Mouse (Mus musculus) 3T3-L1 (cell line): Measurements from ENCODE around the gene Cap2.
A peak's percentile ranks its signal among the peaks of the same experiment; 100 is the strongest.

Experiments
- DNase-seq: peaks from one replicate; pipeline ENCODE4 v3.0.0-alpha.2; 2015; ENCODE audit warnings: low read depth, low spot score

The Cap2 gene

DNA sequence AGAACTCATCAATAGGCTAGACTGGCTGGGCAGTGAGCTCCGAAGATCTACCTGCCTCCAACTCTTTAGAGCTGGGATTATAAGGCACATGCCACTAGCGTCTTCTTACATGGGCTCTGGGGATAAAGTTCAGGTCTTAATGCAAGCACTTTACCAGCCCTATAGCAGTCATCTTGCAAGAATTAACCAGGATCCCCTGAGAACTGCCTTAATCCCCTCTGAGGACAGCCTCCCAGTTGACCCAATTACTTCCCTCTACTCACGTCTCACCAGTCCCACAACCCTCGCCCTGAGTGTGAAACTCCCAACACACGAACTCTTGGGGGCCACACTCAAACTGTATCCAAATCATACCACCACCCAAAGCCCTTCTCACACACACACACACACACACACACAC lies 64.3 kb downstream of the Cap2 start:
- DNase-seq: no peak

DNA sequence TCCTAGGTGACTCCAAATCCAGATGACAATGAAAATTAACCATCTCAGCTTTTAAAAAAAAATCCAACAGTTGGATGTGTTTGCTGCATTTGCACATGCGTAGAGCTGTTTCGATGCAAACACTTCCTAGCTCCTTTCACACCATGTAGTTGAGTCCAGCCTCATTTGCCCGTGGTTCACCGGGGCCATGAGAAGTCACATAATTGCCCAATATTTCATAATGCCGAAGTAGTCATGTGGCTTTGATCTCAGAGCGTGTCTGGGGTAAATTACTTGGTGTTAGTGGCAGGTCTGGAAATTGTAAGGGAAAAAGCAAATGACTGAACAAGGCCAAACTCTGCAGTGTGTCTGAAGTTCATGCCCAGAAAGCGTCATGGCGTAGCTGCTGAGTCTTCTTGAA lies 67.8 kb downstream of the Cap2 start:
- no peak for DNase-seq

DNA sequence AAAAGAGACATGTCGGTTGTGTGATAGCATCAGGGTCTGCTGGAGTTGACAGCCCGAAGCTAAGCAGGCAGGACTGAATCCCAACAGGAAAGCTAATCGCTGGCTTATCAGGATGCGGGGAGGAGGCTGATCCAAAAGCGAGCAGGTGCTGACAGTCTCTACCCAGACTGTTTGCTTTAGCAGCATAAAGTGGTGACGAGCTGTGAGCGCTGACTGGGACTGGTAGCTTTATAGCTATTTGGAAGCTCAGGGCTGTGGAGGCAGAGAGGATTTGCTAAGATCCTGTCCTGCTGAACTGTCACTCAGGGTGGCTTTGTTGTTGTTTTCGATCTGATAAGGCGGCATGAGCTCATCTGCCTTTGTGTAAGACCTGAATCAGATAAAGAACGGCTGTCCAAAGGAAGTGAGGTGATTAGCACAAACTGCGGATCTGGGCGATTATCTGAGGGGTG lies 69.5 kb downstream of the Cap2 start:
- DNase-seq: no peak

DNA sequence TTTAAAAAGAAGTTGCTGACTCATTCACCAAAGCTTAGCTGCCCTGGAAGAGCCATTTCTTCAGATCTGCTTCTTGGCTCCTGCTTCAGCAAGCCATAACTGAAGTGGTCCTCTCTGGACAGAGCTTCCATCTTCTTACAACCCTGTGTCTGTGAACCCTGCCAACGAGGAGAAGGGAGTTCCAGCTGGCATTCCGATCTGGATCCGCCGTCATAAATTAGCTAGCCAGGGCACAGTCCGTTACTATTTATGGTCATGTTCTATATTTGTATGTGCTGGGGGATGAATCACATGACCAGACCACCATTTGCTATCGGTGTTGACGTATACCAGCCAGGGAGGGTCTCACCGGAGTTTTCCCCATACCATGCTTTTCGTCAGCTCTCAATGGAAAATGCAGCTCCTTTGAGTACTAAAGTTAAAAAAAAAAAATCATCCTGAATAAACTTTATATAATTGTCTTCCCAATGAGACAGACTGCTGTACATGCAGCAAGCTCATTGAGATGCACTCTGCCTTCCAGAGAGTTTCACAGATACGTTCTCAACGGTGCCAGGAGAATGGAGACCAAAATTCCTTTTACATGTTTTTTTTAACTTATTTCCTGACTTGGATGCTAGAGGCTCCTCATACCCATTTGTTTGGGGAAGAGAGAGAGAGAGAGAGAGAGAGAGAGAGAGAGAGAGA lies 70.5 kb downstream of the Cap2 start:
- peak; percentile 56 for DNase-seq

DNA sequence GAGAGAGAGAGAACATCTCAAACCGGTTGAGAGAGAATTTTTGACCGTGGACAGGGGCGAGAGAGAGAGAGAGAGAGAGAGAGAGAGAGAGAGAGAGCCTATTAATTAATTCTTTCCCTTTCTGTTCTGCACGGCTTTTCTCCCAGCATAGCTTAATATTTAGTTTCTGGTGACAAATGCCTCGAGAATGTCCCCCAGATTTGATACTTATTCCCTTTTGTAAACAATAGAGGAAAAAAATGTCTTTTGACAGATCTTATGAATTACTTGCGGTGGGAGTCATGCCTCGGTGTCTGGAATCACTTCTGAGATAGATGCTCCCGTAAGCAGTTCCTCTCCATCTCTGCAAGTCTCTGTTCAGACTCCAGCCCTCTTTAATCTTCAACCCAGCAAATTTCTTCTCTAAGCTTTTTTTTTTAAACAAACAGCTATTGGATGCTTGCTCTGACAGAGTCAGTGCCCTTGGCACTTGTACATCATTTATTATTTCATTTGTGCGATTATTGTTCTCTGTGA lies 71.1 kb downstream of the Cap2 start:
- DNase-seq: peak; percentile 51

DNA sequence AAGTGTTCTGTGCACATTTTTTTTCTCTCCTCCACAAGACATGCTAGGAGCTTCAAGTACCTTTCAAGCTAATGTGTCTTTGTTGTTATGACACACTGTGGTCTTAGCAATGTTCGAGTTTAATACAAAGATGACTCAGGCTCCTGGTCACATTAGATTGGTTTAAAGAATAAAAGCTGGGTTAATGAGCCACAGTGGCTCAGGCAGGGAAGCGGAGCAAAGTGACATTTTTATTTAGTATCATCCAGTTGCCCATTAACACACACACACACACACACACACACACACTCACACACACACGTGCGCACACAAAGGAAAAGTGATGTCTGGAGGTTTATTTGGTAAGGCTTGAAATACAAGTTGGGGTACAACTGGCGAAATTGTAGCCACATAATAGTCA lies 72.6 kb downstream of the Cap2 start:
- no peak for DNase-seq

DNA sequence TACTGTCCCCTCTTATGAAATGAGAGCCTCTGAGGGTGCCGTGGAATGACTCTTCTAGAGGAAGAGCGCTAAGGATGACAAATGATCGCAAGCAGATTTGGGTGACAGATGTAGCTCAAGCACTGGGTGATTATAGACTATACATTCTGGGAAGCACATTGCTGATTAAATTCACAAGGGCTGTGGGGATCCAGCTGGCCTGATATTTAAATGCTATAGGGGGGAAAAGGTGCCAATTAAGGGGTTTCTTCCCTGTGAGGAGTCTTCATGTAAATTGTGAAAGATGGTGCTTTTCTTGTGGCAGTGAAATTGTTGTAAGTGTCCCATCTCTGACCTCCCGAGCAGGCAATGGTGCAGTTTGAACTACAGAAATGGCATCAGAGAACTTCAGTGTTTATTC lies 73.1 kb downstream of the Cap2 start:
- no peak for DNase-seq

DNA sequence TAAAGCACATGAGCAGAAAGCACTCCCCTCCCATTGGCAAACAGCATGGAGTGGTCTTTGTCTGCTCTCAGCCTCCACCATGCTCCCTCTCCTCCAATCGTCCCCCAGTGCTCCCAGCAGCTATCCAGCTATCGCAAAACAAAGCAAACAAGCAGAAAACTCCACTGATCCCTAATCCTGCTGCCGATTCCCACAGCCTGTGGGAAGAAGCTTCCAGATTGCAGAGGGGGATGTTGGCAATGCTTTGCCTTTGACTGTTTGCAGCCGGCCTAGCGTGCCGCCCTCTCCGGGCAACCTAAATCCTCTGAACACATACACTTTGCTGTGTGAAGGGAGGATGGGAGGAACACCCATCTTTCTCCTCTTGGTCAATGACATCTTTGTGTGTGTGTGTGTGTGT lies 83.2 kb downstream of the Cap2 start:
- no peak for DNase-seq

DNA sequence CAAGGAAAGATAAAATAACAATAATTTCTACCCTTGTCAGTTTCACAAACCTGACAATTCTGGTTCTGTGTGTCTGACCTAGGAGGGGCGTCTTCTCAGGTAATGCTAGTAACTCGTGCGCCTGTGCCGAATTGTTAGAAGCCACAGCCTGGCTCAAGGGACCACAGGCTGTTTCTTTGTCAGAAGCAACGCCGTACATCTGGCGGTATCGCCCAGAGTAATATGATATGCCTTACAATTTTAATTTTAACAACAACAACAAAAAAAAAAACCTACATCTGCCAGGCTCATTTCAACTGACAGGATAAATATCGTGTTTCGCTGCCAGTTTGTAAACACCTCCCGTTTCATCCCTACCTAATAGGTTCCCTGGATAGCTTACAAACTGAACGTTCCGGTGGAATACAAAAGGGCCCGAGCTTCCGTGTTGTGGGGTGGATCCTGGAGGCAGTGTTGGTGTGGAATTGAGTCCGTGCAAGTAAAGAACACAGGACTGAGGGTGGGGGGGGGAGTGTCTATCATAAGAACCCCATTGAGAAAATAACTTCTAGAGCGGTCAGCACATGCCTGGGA lies 86.2 kb downstream of the Cap2 start:
- DNase-seq: no peak

DNA sequence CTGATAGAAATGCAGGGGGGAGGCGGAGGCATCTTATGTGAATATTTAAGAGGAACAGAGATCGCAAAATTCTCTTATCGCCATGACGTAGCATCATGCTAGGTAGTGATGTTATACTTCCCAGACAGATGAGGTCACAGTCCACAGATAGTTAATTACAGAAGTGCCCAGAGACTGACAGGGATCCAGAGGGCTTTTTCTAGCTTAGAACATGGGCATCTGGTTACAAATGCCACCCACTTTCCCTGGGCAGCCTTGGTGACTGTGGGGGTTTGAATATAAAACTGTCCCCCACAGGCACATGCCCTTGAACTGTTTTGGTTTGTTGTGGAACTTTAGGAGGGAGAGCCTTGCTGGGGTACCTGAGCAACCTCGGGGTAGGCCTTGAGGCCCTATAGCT lies 87.0 kb downstream of the Cap2 start:
- DNase-seq: no peak

DNA sequence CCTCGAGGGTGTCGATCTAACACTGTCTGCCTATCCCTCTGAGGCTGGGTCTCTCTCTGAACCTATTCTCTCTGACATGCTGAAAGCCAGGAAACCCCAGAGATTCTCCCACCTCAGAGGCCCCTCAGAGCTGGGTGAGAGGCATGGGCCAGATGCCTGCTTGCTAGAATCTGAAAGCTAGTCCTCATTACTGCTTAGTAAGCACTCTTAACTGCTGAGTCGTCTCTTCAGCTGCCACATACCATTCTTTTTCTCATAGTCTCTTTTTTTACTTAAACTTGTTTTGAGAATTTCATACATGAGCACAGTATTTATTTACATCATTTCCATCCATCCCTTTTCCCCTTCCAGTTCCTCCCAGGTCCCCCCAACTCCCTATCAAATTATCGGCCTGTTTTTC lies 89.2 kb downstream of the Cap2 start:
- DNase-seq: no peak

DNA sequence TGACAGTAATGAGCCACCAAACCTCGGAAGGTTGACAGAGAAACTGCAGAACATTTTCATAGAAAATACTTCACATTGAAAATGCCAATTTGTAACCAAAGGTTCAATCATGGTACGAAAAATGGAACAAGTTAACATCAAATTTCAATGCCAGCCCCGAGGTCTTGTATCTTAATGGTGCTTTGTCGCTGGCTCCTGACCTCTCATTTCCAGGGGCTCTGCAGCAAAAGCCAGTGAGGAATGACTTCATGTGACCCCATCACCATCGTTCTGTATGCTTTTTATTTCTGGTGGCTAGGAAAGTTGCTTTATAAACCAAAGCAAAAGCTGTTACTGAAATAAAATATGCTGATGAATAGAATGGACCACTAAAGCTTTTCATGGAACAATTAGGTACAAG lies 99.0 kb downstream of the Cap2 start:
- no peak for DNase-seq

DNA sequence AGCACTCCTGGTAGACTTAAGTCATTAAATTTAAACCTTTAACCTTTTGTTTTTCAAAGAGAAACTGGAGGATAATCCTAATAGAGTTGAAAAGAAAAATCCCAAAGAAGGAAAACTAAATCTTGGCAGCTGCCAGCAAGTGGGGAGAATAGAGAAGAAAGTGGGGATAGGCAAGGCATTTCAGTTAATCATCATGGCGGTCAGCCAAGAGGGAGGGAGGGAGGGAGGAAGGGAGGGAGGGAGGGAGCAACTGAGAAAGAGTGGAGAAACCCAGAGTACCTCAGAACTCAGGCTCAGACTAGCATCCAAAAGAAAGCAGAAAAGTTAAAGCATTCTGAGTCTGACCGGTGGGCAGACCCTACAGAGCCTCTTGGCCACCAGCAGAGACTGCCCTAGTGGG lies 99.7 kb downstream of the Cap2 start:
- DNase-seq: peak; percentile 4

DNA sequence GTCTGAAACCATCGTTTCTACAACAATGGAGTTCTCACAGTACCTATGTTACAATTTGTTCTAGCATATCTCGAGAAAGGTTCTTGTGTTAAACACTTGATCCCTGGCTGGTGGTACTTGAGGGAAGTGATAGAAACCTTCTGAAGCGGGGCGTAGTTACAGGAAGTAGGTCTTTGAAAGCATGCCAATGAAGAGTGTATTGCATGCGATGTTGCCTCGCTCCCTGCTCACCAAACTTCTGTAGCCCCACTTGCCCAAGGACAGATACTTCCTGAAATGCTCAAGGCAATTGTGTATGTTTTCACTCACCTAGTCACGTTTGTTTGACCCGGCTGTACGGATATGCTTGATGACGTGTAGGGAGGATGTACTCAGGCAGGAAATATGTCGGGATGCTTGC lies 101.0 kb downstream of the Cap2 start:
- no peak for DNase-seq

DNA sequence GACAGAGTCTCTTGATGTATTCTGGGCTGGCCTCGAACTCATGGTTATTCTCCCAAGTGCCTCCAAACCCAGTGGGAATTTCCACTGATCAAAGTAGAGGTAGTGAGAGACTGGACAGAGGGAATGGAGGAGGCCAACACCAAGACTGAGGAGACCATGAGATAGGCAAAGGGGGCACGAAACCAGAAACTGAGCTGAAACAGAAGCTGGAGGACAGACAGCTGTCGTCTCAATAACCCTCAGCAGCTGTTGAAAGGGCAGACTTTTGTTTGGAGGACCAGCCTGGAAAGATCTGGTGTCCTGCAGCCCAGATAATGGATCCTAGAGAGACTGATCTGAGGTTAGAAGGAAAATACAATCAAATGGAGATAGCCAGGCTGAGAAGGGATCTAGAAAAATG lies 109.4 kb downstream of the Cap2 start:
- DNase-seq: no peak

DNA sequence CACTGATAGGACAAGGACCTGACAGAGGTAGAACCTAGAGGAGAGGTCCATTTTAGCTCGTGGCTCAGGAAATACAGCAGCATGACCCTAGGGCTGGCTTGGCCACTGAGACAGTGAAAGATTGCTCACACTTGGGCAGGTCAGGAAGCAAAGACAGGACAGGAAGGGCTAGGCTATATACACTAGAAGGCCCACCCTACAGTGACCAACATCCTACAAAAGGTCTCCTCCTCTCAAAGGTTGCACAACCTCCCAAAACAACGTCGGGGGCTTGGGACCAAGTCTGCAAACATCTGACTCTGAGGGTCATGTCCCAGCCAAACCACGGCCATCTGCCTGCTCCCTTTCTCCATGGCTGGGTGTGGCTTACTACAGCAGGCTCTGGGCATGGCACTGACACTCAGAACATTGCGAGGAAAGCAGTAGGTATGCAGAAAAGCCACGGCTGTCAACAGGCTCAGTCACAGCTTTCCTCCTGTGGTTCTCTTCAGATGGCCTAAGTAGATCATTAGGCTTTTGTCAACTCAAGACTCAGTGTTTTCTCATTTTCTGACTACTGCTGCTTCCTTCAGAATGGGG lies 112.1 kb downstream of the Cap2 start:
- DNase-seq: peak; percentile 26

DNA sequence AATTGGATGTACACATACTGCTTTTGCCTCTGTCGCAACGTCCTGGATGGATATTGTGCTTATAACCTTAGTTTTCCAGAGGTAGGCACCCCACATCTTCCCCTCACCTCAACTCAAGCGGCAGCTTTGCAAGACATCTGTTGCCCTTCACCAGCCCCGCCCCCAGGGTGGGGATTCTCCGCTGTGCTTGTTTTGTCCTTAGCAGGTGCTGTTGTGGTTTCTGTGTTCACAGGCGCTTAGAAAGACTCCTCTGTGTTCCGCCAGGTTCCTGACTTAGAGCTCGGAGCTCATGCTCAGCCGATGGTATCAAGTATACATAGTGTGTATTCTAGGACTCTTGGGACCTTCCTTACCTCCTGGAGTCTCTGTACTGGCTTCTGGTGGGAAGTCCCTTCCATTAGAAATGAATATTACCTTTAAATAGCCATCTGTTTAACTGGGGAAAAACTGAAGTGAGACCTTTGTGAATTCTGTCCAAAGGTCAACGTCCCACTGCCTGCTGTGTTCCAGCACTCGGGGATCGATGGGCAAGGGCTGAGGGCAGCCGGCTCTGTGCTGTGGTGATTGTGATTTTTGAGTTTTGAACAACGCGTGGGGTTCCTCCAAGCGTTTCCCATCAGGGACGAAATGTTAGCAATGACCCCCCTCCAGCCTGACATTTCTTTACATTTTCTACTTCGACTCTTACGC lies 115.2 kb downstream of the Cap2 start:
- DNase-seq: no peak

DNA sequence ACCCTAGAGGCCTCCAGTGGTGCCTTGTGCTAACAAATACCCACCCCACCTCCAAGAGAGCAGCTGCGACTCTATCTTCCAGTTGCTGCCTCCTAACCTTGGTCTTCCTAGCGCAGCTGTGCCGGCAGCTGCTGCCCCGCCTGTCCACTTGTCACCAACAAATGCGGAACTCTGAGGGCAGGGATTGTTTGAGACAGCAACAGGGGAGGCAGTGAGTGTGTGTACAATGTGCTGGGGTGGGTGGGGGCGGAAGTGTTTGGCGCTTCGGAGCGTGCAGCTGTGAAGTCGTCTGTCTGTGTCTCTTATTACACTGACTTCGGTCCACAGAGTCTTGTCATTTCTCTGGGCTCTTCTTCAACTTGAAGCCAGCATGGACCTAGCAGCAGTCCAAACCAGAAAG lies 118.0 kb downstream of the Cap2 start:
- DNase-seq: no peak

DNA sequence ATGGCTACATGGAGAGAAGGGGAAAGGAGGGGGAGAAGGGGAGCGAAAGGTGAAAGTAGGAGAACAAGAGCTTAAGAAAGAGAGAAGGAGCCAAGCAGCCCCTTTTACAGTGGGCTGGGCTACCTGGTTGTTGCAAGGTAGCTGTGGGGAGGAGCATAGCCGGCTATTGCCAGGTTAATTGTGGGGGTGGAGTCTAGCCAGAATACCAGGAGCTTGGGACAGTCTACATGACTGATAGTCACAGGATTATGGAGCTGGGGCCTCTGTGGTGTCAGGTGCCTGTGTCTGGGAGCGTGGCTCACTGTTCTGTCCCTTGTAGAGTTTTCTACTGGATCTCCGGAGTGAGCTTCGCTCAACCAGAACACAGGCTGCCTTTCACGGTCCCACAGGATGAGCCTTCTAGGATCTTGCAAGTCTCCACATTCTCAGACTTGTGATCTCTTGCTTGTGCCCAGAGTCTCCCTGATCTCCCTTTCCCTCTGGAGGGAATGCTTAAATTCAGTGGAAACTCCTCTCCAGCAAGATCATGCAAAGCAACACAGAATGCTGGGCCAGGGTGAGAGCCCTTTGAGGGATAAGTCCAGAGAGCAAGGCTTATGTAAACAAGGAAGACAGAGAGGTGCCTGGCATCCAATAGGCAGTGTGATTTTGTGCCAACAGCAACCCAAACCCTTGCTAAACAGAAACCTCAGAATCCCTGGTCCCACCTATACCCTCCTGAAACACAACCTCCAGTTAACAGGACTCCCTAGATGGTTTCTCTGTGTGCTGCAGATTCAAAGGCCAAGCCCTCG lies 119.5 kb downstream of the Cap2 start:
- DNase-seq: no peak

DNA sequence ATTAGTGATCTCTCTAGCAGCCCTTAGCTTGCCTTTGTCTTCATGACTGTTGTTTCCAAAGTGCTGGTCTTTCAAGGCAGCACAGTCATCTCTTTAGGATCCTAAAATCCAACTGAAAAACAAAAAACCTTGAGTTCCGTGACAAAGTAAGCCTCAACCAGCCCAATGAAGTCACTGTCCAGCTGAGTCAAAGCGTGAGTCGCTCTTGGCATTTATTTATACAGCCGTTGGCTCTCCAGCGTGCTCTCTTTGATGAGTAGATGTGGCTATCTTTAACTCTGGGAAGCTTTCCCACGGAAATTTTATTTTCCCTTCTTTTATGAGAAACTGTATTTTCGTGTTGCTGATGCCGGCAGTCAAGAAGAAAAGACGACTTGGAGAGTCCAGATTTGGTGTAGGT lies 125.0 kb downstream of the Cap2 start:
- DNase-seq: peak; percentile 72

DNA sequence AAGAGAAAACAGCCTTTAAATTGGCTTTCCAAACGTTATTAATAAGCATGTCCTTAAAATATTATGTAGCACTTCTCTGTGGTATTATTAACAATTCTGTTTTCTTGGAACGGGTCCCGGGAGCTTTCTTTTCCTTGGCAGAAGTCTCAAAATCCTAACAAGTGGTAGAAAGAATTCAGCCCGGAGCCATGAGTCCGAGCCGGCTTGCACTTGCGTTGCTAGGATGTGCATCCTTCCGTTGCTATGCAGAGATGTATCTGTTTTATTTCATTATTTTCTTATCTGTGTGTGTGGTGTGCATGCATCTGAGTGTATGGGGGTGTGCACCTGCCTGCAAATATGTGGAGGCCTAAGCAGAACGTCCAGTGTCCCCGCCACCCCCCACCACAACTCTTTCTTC lies 126.2 kb downstream of the Cap2 start:
- no peak for DNase-seq

DNA sequence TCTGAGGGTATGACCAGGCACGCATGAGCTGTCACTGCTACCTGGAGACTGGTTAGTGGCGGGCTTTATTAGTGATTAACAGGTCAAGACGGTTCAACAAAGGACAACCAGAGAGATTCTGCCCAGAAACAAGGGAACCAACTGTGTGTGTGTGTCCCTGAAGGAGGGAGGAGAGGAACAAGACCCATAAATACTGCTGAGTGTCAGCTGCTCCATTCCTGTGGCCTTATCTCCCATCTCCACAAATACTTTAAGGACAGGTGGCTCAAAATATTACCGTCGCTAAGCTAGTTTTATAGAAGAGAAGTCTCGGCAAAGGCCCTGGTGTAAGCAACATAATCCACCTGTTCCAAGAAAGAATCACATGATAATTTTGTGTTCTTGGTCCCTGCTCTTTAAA lies 127.7 kb downstream of the Cap2 start:
- no peak for DNase-seq
